Mouse (Mus musculus) sigmoid colon, adult 10 weeks (tissue): ENCODE data around the gene Ppfia3. TPM values are rescaled to one million over a fixed set of nuclear protein-coding genes. Genes with fewer than 3 reads are reported as not detected.

ENCODE experiments used
- polyA plus RNA-seq: library from polyadenylated mRNA; stranded (reverse); fragments of 350-450 nt; fragmentation: Illumina TruSeq; extraction: RNeasy Lipid Tissue Mini Kit (QIAGEN cat#74804); gene quantifications from one replicate; pipeline ENCODE4 v1.2.3, GENCODE M21; 2014; ENCODE audit warnings: low read depth, low replicate concordance

Ppfia3 gene
- 0.41 TPM for polyA plus RNA-seq

DNA sequence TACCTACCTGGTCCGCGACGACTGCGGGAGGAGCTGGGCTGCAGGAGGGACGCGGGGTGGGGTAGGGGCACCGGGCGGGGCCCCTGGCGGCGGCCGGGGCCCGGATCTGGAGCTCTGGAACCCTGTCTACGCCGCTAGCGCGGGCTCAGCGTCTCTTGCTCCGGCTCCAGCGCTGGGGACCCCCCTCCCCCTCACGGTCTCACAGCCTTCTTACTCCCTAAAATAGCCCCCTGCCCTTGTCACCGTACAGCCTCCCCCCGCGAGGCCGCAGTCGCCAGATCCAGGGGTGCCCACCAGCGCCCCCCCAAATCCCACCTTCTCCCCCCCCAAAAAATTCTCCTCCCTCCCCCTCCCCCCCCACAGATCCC is at the start of gene Ppfia3:
Gene Ppfia3, minus strand, starts transcription at position 368 of the 368 bp plus-strand sequence.

DNA sequence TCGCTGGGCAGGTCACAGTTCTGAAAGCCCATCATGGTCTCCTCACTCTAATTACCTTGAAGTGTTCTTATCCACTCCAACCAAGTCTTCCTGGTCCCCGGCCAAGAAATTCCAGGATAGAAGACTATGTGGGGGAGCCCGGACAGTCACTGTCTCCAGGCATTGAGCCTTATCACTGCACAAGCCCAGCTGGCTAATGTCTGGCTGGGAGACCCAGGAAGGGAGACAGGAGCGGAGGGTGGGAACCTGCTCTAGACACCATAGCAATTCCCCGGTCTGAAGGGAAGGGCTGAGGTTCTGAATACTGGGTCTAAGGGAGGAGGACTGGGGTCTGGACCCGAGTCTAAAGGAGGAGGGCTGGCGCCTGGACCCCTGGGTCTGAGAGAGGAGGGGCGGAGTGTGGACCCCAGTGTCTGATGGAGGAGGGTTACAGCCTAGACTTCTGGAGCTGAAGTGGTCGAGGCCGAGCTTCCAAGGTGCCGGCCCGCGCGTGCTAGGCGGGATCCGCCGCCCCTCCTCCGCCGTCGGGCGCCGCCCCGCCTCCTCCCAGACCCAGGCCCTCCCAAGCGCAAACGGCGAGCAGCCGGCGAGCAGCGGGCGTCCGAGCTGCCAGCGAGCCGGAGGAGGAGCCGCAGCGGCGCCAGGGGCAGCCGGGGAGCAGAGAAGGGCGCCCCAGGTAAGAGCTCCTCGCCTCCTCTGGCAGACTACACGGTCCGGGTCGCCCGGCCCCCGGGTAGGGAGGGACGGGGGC is 46.5 kb upstream of the Ppfia3 start, which contains the start of gene Ntf5:
Gene Ntf5, plus strand, starts transcription at position 583 of the 751 bp plus-strand sequence.

DNA sequence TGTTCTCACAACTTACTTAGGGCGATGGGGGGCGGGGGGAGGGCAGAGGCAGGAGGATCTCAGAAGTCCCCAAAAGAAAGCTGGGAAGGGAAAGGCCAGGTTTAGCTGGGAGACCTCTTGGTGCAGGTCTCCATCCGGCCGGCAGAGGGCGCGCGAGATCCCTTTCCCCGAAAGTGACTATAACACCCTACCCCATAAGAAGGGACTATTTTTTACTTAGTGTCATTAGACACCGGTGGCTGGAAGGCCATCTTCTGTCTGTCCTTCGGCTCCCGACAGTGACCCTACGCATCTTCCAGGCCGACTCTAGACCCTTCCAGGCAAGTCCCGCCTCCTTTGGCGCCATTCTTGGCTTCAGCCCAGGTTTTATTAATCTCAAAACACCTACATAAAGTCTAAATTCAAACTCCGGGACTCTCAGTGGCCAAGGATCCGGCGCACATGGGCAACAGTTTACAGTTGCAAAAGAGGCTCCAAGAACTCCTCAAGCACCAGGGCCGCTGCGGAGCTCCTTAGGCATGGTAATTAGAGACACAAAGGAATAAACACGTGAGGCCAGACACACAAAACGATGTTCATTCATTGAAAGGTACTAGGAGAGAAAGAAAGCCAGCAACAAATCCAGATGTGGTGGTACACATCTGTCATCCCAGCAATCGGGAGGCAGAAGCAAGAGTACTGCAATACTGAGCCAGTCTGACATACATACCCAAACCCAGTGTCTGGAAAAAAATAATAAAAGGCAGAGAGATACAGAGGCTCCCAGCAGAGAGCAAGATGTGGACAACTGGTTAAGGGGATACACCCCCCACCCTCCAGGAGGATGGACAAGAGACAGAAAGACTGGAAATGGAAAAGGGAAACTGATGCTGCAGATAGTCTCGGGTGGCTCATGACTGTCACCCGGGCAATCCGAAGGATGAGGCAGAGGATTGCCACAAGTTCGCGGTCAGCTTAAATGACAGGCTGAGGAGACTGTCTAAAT is 38.6 kb upstream of the Ppfia3 start, which contains the start of gene Kcna7:
Gene Kcna7, plus strand, starts transcription at position 563 of the 985 bp plus-strand sequence.

DNA sequence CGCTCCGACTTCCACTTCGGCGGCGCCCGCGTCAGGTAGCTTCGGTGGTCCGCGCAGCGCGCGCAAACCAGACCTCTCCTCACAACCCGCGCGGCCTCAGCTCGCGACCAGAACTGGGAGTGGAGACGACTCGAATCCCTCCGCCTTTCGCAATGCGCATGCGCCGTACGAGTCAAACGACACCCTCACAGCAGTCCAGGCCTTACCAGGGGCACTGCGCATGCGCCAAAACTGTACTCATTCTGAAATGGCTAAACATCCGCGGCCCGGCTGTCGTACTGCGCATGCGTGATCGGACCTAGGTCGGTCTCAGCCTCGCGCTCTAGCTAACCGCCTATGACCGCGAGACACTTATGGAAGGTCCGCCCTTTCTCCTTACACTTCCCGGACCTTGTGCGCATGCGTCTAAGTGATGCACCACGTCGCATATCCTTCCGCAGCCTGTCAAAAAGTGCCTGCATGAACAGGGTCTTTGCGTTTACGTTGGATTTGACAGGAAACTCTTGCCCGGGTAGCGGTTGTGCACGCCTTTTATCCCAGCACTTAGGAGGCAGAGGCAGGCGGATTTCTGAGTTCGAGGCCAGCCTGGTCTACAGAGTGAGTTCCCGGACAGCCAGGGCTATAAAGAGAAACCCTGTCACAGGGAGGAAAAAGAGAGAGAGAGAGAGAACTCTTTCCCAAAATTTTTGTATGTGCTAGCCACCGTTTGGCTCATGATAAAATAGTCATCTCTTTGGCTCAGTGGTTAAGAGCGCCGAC is 28.9 kb upstream of the Ppfia3 start, which contains the start of gene Snrnp70:
Gene Snrnp70, minus strand, starts transcription at position 165 of the 759 bp plus-strand sequence.

DNA sequence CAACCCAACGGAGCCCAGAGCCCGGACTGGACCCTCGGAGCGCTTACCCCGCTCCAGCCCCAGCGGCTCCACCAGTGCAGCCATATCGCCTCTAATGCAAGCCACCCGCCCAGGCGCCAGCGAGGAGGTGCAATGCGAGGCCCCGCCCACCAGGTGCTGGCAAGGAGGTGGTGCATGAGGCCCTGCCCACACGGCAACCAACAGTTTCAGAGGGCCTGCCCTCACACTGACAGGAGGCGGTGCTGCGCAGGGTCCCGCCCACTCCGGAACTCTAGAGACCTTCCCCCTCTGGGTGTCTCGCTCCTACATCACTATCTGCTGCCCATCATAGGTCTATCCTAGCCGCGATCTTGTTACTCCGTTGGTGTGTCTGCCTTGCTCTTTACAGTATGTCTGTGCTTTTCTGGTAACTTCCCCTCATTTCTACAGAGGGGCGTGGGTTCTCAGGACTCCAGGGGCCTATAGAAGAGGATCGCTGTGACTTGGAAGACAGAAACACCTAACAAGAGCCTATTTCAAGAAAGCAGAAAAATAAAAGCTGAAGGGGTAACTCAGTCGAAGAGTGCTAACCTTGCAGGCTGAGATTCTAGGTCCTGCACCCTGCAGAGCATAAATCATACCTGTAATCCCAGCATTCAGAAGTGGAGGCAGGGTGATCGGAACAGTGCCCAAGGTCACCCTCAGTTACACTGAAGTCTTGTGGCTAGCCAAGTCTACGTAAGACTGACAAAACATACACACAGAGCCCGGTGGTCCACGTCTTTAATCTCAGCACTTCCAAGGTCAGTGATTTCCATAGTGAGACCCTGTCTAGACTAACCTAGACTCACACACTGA is 3.9 kb upstream of the Ppfia3 start, which contains the start of gene Lin7b:
Gene Lin7b, minus strand, starts transcription at position 109 of the 837 bp plus-strand sequence.

DNA sequence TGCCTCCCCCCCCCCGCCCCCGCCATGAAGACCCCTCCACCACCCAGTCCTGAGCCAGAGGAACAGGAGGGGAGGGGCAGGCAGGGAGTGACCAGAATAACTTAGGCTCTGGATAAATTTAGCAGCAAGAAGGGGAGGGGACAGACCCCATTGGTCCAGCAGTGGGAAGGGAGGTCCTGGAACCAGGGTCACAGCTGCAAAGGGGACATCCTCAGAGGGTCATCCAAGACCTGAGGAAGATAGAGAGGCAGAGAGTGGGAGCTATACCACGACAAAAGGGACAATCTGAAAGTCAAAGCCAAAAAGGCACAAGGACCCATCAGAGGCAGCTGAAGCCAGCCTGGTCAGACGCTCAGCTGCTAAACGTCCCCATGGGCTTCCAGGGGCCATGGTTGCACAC is 31.8 kb downstream of the Ppfia3 start, which contains the start of gene Hrc:
Gene Hrc, plus strand, starts transcription at position 235 of the 400 bp plus-strand sequence.

DNA sequence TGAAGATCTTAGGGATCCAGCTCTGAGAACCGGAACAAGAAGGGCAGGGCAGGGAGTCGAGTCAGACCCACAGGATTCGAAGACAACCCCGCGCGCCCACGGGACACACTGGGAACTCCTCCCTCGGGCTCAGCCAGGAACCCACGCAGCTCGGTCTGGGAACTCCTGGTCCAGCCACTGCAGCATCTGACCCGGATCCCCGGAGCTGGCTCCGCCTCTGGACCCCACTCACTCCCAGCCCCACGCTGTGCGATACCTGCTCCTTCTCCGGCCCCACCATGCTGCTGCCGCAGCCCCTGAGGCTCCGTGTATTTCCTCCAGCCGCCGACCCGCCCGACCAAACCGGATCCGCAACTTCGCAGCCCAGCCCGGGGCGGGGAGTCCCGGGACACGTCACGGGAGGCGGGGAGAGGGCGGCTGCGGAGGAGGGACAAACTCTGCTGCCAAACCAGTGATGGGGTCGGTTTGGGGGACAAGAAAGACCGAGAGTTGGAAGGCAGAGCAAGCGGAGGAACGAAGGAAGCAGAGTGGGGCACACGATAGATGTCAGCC is 33.3 kb downstream of the Ppfia3 start, which contains the start of gene Trpm4:
Gene Trpm4, minus strand, starts transcription at position 350 of the 552 bp plus-strand sequence.

Other genes starting within 250 kb of the Ppfia3 start
- 378 TPM for gene Rps11, start 242.6 kb downstream of the Ppfia3 start, polyA plus RNA-seq
- gene Rpl13a, start 238.3 kb downstream of the Ppfia3 start, polyA plus RNA-seq: 519 TPM
- not detected for gene Gm45713, start 230.8 kb downstream of the Ppfia3 start, polyA plus RNA-seq
- gene Flt3l, start 230.6 kb downstream of the Ppfia3 start, polyA plus RNA-seq: 14.4 TPM
- 1.2 TPM for gene Pih1d1, start 212.7 kb downstream of the Ppfia3 start, polyA plus RNA-seq
- 12.3 TPM for gene Aldh16a1, start 212.4 kb downstream of the Ppfia3 start, polyA plus RNA-seq
- not detected for gene Slc17a7, start 203.1 kb downstream of the Ppfia3 start, polyA plus RNA-seq
- not detected for gene Gfy, start 187.4 kb downstream of the Ppfia3 start, polyA plus RNA-seq
- not detected for gene Pth2, start 186.0 kb downstream of the Ppfia3 start, polyA plus RNA-seq
- not detected for gene Ccdc155, start 162.1 kb downstream of the Ppfia3 start, polyA plus RNA-seq
- gene Dkkl1, start 154.9 kb downstream of the Ppfia3 start, polyA plus RNA-seq: not detected
- 1.1 TPM for gene Tead2, start 151.3 kb downstream of the Ppfia3 start, polyA plus RNA-seq
- 3.6 TPM for gene Cd37, start 127.9 kb downstream of the Ppfia3 start, polyA plus RNA-seq
- gene Slc6a16, start 125.9 kb downstream of the Ppfia3 start, polyA plus RNA-seq: not detected
- not detected for gene Slc6a21, start 89.5 kb downstream of the Ppfia3 start, polyA plus RNA-seq
- 8.2 TPM for gene Trpm4, start 33.2 kb downstream of the Ppfia3 start, polyA plus RNA-seq
- 0.28 TPM for gene Hrc, start 31.7 kb downstream of the Ppfia3 start, polyA plus RNA-seq
- not detected for gene Lin7b, start 3.6 kb upstream of the Ppfia3 start, polyA plus RNA-seq
- 119 TPM for gene Snrnp70, start 28.7 kb upstream of the Ppfia3 start, polyA plus RNA-seq
- gene Kcna7, start 38.6 kb upstream of the Ppfia3 start, polyA plus RNA-seq: not detected
- gene Ntf5, start 46.7 kb upstream of the Ppfia3 start, polyA plus RNA-seq: not detected
- not detected for gene Lhb, start 53.8 kb upstream of the Ppfia3 start, polyA plus RNA-seq
- 2.6 TPM for gene Gys1, start 67.8 kb upstream of the Ppfia3 start, polyA plus RNA-seq
- gene Ruvbl2, start 71.1 kb upstream of the Ppfia3 start, polyA plus RNA-seq: 0.63 TPM
- gene Ftl1, start 92.9 kb upstream of the Ppfia3 start, polyA plus RNA-seq: 3.0 TPM
- gene Bax, start 99.9 kb upstream of the Ppfia3 start, polyA plus RNA-seq: 1.4 TPM
- gene Tulp2, start 114.9 kb upstream of the Ppfia3 start, polyA plus RNA-seq: not detected
- not detected for gene Gm45808, start 119.8 kb upstream of the Ppfia3 start, polyA plus RNA-seq
- gene Dhdh, start 121.8 kb upstream of the Ppfia3 start, polyA plus RNA-seq: 3.8 TPM
- gene Nucb1, start 143.4 kb upstream of the Ppfia3 start, polyA plus RNA-seq: 82.6 TPM
- 1.0 TPM for gene Ppp1r15a, start 159.2 kb upstream of the Ppfia3 start, polyA plus RNA-seq
- gene Plekha4, start 159.3 kb upstream of the Ppfia3 start, polyA plus RNA-seq: 0.25 TPM
- not detected for gene Hsd17b14, start 187.9 kb upstream of the Ppfia3 start, polyA plus RNA-seq
- gene Bcat2, start 203.1 kb upstream of the Ppfia3 start, polyA plus RNA-seq: 2.6 TPM
- gene Fgf21, start 248.5 kb upstream of the Ppfia3 start, polyA plus RNA-seq: not detected